Mouse (Mus musculus) gastrocnemius, adult 8-10 months (tissue): ENCODE measurements around the gene Olig1. TPM values are rescaled to one million over a fixed set of nuclear protein-coding genes. Genes with fewer than 3 reads are reported as not detected.
"Not testable (repeated sequence)": the region's sequence is repeated elsewhere in the genome, so short reads cannot be mapped to it uniquely, and the experiment has no call there.

ENCODE experiments used
- DNase-seq, 2 experiments: peaks; one replicate each; pipeline ENCODE4 v3.0.0; 2022; ENCODE audit warnings: low spot score in 2 of 2
- total RNA-seq, 4 experiments: library from RNA; stranded (reverse); gene quantifications; 2 replicates each; pipeline ENCODE4 v1.2.4; 2022

The Olig1 gene
- total RNA-seq, 4 experiments from 2014 or later: not detected

DNA sequence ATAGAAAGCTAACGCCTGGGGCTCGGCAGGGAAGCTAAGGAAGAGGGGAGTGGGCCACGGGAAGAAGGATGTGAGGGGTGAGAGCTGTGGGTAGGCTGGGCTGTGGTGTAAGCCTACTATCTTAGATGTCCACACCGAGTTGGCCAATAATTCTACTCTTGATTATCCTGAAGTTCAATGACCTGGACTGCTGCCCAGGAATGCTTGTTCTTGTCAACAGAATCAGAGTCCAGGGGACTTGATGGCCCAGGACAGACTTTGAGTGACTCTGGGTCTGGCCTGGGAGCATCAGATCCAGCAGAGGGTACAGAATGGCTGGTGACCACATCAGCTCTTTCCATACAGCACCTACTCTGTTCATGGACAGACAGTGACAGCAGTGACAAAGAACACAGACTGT, 30.5 kb upstream of the Olig1 start:
- DNase-seq: no peak

- no peak for DNase-seq
Measured at GRCm38 (mm10) chr16:91246292-91246691, 23.3 kb upstream of the Olig1 start.

- DNase-seq: not testable (repeated sequence)
Measured at GRCm38 (mm10) chr16:91255419-91256164, 14.0 kb upstream of the Olig1 start.

- no peak for DNase-seq
Measured at GRCm38 (mm10) chr16:91258956-91259355, 10.6 kb upstream of the Olig1 start.

DNA sequence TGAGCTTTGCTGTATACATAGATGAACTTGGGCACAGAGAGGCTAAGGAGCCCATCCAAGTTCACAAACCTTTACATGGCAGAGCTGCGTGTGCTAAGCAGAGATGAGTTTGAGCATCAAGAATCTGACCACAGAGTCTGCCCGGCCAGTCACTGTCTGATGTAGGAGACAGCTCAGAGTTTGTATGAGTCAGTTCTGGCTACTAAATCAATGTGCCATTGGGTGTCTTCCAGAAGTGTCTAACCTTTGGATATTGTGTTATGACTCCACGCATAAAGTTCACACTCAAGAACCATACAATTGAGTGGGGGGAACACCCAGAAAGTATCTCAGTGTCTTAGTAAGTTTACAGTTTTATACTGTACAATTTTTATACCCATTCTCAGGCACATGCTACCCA, 8.7 kb upstream of the Olig1 start:
- no peak for DNase-seq

GRCm38 (mm10) chr16:91262467-91263220, 6.9 kb upstream of the Olig1 start:
- no peak for DNase-seq

GRCm38 (mm10) chr16:91265972-91266371, 3.6 kb upstream of the Olig1 start:
- no peak for DNase-seq

- DNase-seq: no peak
Measured at GRCm38 (mm10) chr16:91268724-91269452, 684 bp upstream of the Olig1 start.

GRCm38 (mm10) chr16:91270212-91270971, 820 bp downstream of the Olig1 start:
- no peak for DNase-seq

DNA sequence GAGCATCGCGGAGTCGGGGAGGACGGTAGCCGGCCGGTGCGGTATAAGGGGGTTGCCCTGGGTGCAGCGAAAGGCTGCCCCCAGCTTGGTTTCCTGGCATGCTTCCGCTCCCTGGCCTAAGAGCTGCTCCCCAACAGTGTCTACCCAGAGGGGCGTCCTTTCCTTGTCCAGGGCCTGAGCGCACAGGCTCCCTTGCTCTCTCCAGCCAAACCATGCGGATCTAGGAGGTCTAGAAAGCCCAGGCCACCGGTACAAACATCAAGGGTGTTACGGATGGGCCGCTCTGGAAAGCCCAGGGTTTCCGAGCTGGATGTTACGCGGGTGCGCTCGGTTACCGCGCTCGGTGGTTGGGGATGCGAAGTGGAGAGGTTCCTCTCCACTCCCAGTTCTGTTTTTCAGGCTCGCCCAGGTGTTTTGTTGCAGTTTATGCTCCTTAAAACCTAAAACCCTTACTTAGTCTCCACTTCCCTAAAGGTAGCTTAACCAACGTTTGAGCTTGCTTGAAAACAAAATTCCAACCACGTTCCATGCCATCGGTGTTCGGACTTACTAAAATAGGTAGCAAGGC, 1.5 kb downstream of the Olig1 start:
- no peak for DNase-seq

GRCm38 (mm10) chr16:91271634-91272033, 2.1 kb downstream of the Olig1 start:
- no peak for DNase-seq

GRCm38 (mm10) chr16:91280516-91280915, 10.9 kb downstream of the Olig1 start:
- DNase-seq: no peak

DNA sequence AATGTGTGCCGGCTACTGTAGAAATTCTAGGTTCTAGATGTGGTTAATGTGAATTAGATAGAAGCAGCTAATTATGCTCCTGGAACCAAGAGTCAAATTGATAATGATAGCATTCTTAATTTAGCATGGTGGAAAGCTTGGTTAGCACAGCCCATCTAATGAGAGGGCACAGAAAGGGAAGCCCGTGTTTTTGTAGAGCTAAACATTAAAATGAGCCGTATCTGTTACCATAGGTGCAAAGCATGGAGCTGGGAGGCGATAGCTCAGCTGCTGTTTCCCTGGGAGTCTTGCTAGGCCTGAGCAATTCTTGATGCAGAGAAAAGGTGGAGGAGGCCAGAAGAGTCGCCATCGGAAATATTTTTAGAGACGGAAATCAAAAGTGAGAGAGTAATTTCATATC, 22.5 kb downstream of the Olig1 start:
- DNase-seq: no peak

- DNase-seq: no peak
Measured at GRCm38 (mm10) chr16:91292719-91293333, 23.3 kb downstream of the Olig1 start.

DNA sequence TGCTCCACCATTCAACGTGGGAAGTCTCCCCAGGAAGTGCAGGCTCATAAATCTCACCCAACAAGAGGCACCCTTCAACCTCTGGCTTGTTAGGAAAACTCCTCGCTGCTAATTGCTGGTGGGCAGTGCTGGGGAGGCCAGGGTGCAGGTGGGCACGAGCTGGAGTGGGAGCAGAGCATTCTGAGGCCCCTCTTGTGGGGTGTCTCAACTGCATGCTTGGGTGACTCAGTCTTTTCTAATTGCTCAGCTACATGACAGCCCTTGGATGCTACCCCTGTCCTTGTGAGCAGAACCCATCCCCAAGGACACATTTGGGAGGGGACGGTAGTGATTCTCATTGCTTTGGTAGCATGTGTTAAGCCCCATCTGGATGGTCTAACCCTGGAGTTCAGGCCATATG, 28.2 kb downstream of the Olig1 start:
- DNase-seq: no peak

DNA sequence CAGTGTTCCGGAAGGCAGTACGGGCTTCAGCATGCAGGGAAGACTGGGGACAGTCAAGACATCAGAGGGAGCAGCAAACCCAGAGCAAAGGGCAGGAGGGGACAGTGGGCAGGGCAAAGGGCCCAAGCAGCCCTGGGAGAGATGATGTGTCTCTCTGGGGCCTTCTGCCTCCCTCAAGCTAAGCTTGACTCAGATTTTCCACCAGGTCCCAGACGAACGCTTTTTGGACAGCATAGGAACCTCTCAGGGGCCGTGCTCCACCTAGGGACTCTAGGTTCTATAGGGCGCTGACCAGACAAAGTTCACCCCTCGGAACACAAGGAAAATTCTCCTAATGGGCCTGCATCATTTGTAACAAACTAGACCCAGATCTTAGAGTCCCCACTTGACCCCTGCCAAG, 29.8 kb downstream of the Olig1 start:
- DNase-seq: no peak

GRCm38 (mm10) chr16:91300641-91301441, 31.3 kb downstream of the Olig1 start:
- no peak for DNase-seq

- no peak for DNase-seq
Measured at GRCm38 (mm10) chr16:91301454-91301853, 31.9 kb downstream of the Olig1 start.

GRCm38 (mm10) chr16:91303776-91304709, 34.5 kb downstream of the Olig1 start:
- DNase-seq: no peak
